Mouse (Mus musculus): ENCODE measurements around the gene Sema3e. TPM values are rescaled to one million over a fixed set of nuclear protein-coding genes. Genes with fewer than 3 reads are reported as not detected.

Gene Sema3e
- polyA plus RNA-seq, 1 experiment from 2014 or later, result 0.79 TPM

DNA sequence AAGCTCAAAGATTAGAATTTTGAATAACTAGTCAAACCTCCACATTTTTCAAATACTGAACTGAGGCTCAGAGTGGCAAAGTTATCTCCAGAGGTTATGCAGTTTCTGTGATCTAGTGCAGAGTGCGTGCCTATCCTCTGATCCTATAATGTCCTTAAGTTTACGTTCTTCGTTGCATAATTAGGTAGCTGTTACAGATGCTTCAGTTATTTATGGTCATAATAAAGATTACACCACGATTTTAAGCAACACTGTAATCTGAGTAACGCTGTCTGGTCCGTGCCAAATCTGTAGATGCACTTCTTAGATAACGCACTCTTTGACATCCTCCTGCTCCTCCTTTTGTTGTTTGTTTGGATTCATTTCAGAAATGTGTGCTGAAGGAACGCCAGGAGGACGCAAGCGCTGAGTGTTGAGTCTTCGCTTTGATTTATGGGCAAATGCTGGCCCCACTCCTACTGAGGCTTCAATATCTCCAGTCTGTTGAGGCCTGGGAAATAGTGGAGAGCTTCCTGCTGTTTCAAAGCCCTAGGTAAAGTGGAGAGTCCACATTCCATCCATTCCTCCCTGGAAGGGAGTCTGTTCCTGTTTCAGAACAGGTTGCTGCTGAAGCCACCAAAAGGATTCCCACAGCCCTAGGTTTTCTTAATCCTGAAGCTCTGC, 32.2 kb upstream of the Sema3e start:
- H3K27me3 ChIP-seq (ENCODE audit: control insufficient read depth, insufficient read depth, low read length), result no peaks in the 10 kb centered on the region
- no peak overlapping the region for H3K27ac ChIP-seq (ENCODE audit: low read depth, low read length)
- 47% methylated on average over 11 of the region's 11 CpGs for WGBS (ENCODE audit: insufficient replicate concordance)
- H3K9ac ChIP-seq (ENCODE audit: low read depth, low read length), result no peak overlapping the region
- H3K4me1 ChIP-seq (ENCODE audit: control insufficient read depth, insufficient read depth, low read length), result no peaks in the 10 kb centered on the region
- H3K4me2 ChIP-seq, result no peak overlapping the region
- no peaks in the 10 kb centered on the region for H3K36me3 ChIP-seq (ENCODE audit: control insufficient read depth, insufficient read depth, low read length)
- no peaks in the 10 kb centered on the region for H3K9me3 ChIP-seq (replicated peaks; ENCODE audit: control insufficient read depth, low read length)
- no peak overlapping the region for H3K4me3 ChIP-seq (ENCODE audit: low read depth, low read length)
- ATAC-seq (replicated peaks; ENCODE audit: insufficient number of reproducible peaks, low FRiP score, low TSS enrichment), result no peak

DNA sequence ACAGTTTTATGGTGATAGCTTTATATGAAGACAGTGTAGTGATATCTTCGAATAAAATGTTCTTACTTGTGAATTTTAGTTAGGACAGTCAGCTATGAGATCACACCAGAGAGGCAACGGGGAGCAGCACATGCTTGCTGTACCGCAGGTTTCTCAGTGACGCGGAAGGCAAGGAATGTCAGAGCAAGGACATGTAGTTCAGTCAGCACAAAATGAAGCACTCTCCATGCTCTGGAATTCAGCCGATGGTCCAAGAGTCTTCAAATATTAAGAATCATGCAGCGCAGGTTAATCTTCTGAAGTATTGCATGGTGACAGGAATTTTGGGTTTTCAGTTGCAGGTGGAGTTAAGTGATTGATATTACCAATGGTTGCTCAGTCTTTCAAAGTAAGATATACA, 3.3 kb downstream of the Sema3e start:
- ATAC-seq (replicated peaks; ENCODE audit: insufficient number of reproducible peaks, low FRiP score, low TSS enrichment), result no peak
- H3K4me3 ChIP-seq (ENCODE audit: low read depth, low read length), result no peak overlapping the region
- H3K27me3 ChIP-seq (ENCODE audit: control insufficient read depth, insufficient read depth, low read length), result 0 out of 2 replicates have a peak, but pooled peaks cover 3% of the 10 kb centered on the region
- no peak overlapping the region for H3K27ac ChIP-seq (ENCODE audit: low read depth, low read length)
- no peaks in the 10 kb centered on the region for H3K9me3 ChIP-seq (replicated peaks; ENCODE audit: control insufficient read depth, low read length)
- H3K4me1 ChIP-seq (ENCODE audit: control insufficient read depth, insufficient read depth, low read length), result no peaks in the 10 kb centered on the region
- no peaks in the 10 kb centered on the region for H3K36me3 ChIP-seq (ENCODE audit: control insufficient read depth, insufficient read depth, low read length)
- no peak overlapping the region for H3K9ac ChIP-seq (ENCODE audit: low read depth, low read length)
- no peak overlapping the region for H3K4me2 ChIP-seq
- WGBS (ENCODE audit: insufficient replicate concordance), result 79% methylated on average over 7 of the region's 7 CpGs

- H3K4me1 ChIP-seq (ENCODE audit: control insufficient read depth, insufficient read depth, low read length), result no peaks in the 10 kb centered on the region
- H3K9me3 ChIP-seq (replicated peaks; ENCODE audit: control insufficient read depth, low read length), result no peaks in the 10 kb centered on the region
- 0 out of 2 replicates have a peak, but pooled peaks cover 2% of the 10 kb centered on the region for H3K27me3 ChIP-seq (ENCODE audit: control insufficient read depth, insufficient read depth, low read length)
- H3K9ac ChIP-seq (ENCODE audit: low read depth, low read length), result no peak overlapping the region
- 71% methylated on average over 1 of the region's 1 CpGs for WGBS (ENCODE audit: insufficient replicate concordance)
- no peaks in the 10 kb centered on the region for H3K36me3 ChIP-seq (ENCODE audit: control insufficient read depth, insufficient read depth, low read length)
- no peak overlapping the region for H3K27ac ChIP-seq (ENCODE audit: low read depth, low read length)
- H3K4me2 ChIP-seq, result no peak overlapping the region
- no peak overlapping the region for H3K4me3 ChIP-seq (ENCODE audit: low read depth, low read length)
- ATAC-seq (replicated peaks; ENCODE audit: insufficient number of reproducible peaks, low FRiP score, low TSS enrichment), result no peak
These were observed 5.7 kb downstream of the Sema3e start for GRCm38 (mm10) chr5:14030796-14031195.

DNA sequence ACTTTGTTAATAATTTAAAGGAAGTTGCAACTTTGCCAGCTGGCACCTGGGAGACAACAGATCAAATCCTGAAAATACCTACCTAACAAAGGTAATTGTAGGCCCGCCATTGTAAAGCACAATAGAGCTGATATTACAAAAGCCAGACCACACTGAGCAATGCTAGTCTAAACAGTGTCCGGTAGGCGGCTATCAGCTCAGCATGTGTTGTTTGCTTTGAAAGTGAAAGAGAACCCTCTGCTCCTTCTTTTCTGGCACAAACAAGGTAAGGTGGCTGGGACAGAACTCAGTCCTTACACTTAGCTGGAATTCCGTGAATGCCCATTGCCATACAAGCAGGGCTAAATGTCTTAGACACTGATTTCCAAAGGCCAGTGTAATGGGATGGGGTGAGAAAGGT, 7.0 kb downstream of the Sema3e start:
- WGBS (ENCODE audit: insufficient replicate concordance), result 28% methylated on average over 4 of the region's 4 CpGs

DNA sequence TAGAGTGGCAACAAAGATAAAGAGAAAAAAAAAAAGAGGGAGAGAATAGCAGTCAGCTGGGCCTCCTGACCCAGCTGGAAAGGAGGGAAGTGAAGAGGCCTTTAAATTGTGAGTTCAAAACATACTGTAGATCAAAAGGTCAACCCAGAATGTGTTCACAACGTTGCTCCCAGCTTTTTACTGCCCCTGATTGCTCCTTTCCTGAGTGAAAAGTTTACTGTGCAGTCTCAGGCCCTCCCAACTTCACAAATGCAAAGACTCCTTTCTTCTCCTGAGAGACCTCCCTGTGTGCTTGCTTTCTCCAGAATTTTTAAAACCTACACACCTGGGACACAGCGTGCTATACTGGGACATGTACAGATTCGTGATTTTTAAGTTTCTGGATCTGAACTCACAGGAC, 8.2 kb downstream of the Sema3e start:
- H3K36me3 ChIP-seq (ENCODE audit: control insufficient read depth, insufficient read depth, low read length), result no peaks in the 10 kb centered on the region
- H3K4me2 ChIP-seq, result no peak overlapping the region
- H3K27me3 ChIP-seq (ENCODE audit: control insufficient read depth, insufficient read depth, low read length), result no peaks in the 10 kb centered on the region
- H3K9me3 ChIP-seq (replicated peaks; ENCODE audit: control insufficient read depth, low read length), result no peaks in the 10 kb centered on the region
- H3K4me1 ChIP-seq (ENCODE audit: control insufficient read depth, insufficient read depth, low read length), result no peaks in the 10 kb centered on the region
- no peak for ATAC-seq (replicated peaks; ENCODE audit: insufficient number of reproducible peaks, low FRiP score, low TSS enrichment)
- no peak overlapping the region for H3K4me3 ChIP-seq (ENCODE audit: low read depth, low read length)
- WGBS (ENCODE audit: insufficient replicate concordance), result 39% methylated on average over 3 of the region's 3 CpGs
- H3K9ac ChIP-seq (ENCODE audit: low read depth, low read length), result no peak overlapping the region
- H3K27ac ChIP-seq (ENCODE audit: low read depth, low read length), result no peak overlapping the region

More for the DNA sequence above, 7.0 kb downstream of the Sema3e start:
- no peak overlapping the region for H3K27ac ChIP-seq (ENCODE audit: low read depth, low read length)
- no peaks in the 10 kb centered on the region for H3K27me3 ChIP-seq (ENCODE audit: control insufficient read depth, insufficient read depth, low read length)
- no peaks in the 10 kb centered on the region for H3K9me3 ChIP-seq (replicated peaks; ENCODE audit: control insufficient read depth, low read length)
- no peak for ATAC-seq (replicated peaks; ENCODE audit: insufficient number of reproducible peaks, low FRiP score, low TSS enrichment)
- no peak overlapping the region for H3K4me3 ChIP-seq (ENCODE audit: low read depth, low read length)
- H3K9ac ChIP-seq (ENCODE audit: low read depth, low read length), result no peak overlapping the region
- no peaks in the 10 kb centered on the region for H3K4me1 ChIP-seq (ENCODE audit: control insufficient read depth, insufficient read depth, low read length)
- no peak overlapping the region for H3K4me2 ChIP-seq
- no peaks in the 10 kb centered on the region for H3K36me3 ChIP-seq (ENCODE audit: control insufficient read depth, insufficient read depth, low read length)

DNA sequence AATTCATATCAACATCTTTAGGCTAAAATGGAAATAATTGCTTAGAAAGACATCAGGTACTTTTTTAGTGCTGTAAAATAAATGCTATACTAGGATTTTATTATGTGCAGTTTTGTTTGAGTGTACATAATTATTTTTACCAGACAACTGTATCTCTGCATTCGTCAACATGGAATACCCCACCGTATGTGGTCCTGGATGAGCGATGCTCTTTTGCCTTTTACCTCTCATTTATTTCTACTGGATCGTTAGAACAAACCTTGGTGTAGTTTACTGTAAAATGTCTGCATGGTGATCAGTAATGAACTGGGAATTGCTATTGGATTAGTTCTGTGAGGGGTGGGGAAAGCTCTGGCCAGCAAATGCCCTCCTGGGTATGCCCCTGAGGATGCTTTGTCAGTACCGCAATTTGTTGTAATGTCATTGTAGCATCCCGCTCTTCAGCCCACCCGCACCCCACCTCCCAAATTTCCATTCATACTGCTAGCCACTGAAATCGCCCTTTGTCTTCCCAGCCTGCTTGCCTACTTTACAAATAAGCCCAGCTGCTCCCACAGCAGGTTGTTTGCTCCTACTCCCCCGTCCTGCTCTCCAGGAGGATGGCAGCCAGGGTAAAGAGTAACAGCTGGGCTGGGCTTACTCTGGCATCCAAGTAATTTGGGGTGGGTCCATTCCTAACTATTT, 13.9 kb downstream of the Sema3e start:
- 26% methylated on average over 9 of the region's 9 CpGs for WGBS (ENCODE audit: insufficient replicate concordance)
- H3K4me1 ChIP-seq (ENCODE audit: control insufficient read depth, insufficient read depth, low read length), result no peaks in the 10 kb centered on the region
- H3K36me3 ChIP-seq (ENCODE audit: control insufficient read depth, insufficient read depth, low read length), result no peaks in the 10 kb centered on the region
- no peak overlapping the region for H3K4me2 ChIP-seq
- no peak overlapping the region for H3K27ac ChIP-seq (ENCODE audit: low read depth, low read length)
- H3K9me3 ChIP-seq (replicated peaks; ENCODE audit: control insufficient read depth, low read length), result no peaks in the 10 kb centered on the region
- no peak for ATAC-seq (replicated peaks; ENCODE audit: insufficient number of reproducible peaks, low FRiP score, low TSS enrichment)
- H3K27me3 ChIP-seq (ENCODE audit: control insufficient read depth, insufficient read depth, low read length), result no peaks in the 10 kb centered on the region
- no peak overlapping the region for H3K9ac ChIP-seq (ENCODE audit: low read depth, low read length)
- H3K4me3 ChIP-seq (ENCODE audit: low read depth, low read length), result no peak overlapping the region

DNA sequence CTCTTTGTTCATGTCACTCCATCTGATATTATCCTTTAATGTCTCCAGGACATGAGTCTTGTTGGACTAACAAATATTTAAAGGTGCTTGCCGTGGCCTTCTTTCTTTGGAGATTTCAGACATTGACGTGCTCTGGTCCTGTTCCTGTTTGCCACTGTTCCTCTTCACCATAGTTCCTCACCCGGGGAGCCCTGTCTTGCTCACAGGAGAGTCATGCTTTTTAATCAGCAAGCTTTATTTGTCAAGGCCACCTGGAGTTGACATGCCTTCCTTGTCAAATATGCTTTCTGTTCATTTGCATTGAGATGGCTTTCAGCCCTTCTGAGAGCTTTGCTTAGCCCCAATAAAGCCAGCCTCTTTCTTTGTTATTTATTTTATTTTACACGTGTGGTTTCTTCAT, 15.1 kb downstream of the Sema3e start:
- H3K9me3 ChIP-seq (replicated peaks; ENCODE audit: control insufficient read depth, low read length), result no peaks in the 10 kb centered on the region
- no peaks in the 10 kb centered on the region for H3K36me3 ChIP-seq (ENCODE audit: control insufficient read depth, insufficient read depth, low read length)
- H3K9ac ChIP-seq (ENCODE audit: low read depth, low read length), result no peak overlapping the region
- H3K27me3 ChIP-seq (ENCODE audit: control insufficient read depth, insufficient read depth, low read length), result no peaks in the 10 kb centered on the region
- H3K4me3 ChIP-seq (ENCODE audit: low read depth, low read length), result no peak overlapping the region
- no peak for ATAC-seq (replicated peaks; ENCODE audit: insufficient number of reproducible peaks, low FRiP score, low TSS enrichment)
- no peak overlapping the region for H3K4me2 ChIP-seq
- H3K4me1 ChIP-seq (ENCODE audit: control insufficient read depth, insufficient read depth, low read length), result no peaks in the 10 kb centered on the region
- no peak overlapping the region for H3K27ac ChIP-seq (ENCODE audit: low read depth, low read length)
- 33% methylated on average over 4 of the region's 4 CpGs for WGBS (ENCODE audit: insufficient replicate concordance)

- H3K4me3 ChIP-seq (ENCODE audit: low read depth, low read length), result no peak overlapping the region
- no peaks in the 10 kb centered on the region for H3K9me3 ChIP-seq (replicated peaks; ENCODE audit: control insufficient read depth, low read length)
- no peak overlapping the region for H3K9ac ChIP-seq (ENCODE audit: low read depth, low read length)
- no peaks in the 10 kb centered on the region for H3K27me3 ChIP-seq (ENCODE audit: control insufficient read depth, insufficient read depth, low read length)
- no peaks in the 10 kb centered on the region for H3K36me3 ChIP-seq (ENCODE audit: control insufficient read depth, insufficient read depth, low read length)
- no peak overlapping the region for H3K27ac ChIP-seq (ENCODE audit: low read depth, low read length)
- no peak for ATAC-seq (replicated peaks; ENCODE audit: insufficient number of reproducible peaks, low FRiP score, low TSS enrichment)
- 86% methylated on average over 5 of the region's 5 CpGs for WGBS (ENCODE audit: insufficient replicate concordance)
- H3K4me2 ChIP-seq, result no peak overlapping the region
- H3K4me1 ChIP-seq (ENCODE audit: control insufficient read depth, insufficient read depth, low read length), result no peaks in the 10 kb centered on the region
These were observed 18.0 kb downstream of the Sema3e start for GRCm38 (mm10) chr5:14043116-14043515.

DNA sequence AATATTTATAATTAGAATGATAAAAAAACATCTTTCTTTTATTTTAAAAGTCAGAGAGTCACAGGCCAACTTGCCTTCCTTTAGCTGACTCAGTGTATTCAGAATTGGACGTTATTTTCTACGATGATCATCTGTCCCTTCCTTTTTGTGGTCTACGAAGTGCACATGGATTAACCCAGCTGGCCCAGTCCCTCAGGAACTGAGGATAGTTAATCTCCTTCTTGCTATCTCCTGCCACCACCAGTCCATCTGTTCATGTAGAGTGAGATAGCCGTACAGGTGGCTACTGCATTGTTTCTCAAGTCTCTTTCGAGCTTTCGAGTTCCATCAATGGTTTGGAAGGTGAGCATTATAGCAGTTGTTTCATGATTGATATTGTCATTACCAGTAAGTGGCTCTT, 18.9 kb downstream of the Sema3e start:
- Histone ChIP-seq H3K4me1 (ENCODE audit: control insufficient read depth, insufficient read depth, low read length) (no peaks in the 10 kb centered on the region), H3K9ac (ENCODE audit: low read depth, low read length) (no peak overlapping the region), H3K36me3 (ENCODE audit: control insufficient read depth, insufficient read depth, low read length) (no peaks in the 10 kb centered on the region), H3K27ac (ENCODE audit: low read depth, low read length) (no peak overlapping the region), H3K4me3 (ENCODE audit: low read depth, low read length) (no peak overlapping the region), H3K9me3 (replicated peaks; ENCODE audit: control insufficient read depth, low read length) (no peaks in the 10 kb centered on the region), H3K4me2 (no peak overlapping the region), H3K27me3 (ENCODE audit: control insufficient read depth, insufficient read depth, low read length) (no peaks in the 10 kb centered on the region)
- WGBS (ENCODE audit: insufficient replicate concordance), result 81% methylated on average over 6 of the region's 6 CpGs
- no peak for ATAC-seq (replicated peaks; ENCODE audit: insufficient number of reproducible peaks, low FRiP score, low TSS enrichment)

All from heart, embryonic 11.5 days (tissue).